Mouse (Mus musculus) inflammation-experienced regulatory T-cells, adult 6 months (primary cell): ENCODE data around the gene Atg4c. TPM values are rescaled to one million over a fixed set of nuclear protein-coding genes. Genes with fewer than 3 reads are reported as not detected.
A peak's percentile ranks its signal among the peaks of the same experiment; 100 is the strongest.

Source experiments
- ATAC-seq: one replicate; pipeline ENCODE4 v1.8.0; 2017
- polyA plus RNA-seq, 3 experiments: library from polyadenylated mRNA; unstranded; fragments of 100-300 nt; shearing (Covaris generic); gene quantifications; one replicate each; pipeline ENCODE4 v1.2.1; 2017

Gene Atg4c
- polyA plus RNA-seq, 3 experiments from 2014 or later, result 0.72 to 2.2 (median 0.85) TPM

- ATAC-seq, result no peak
Observed at GRCm38 (mm10) chr4:99186412-99187125, 7.2 kb upstream of the Atg4c start.

DNA sequence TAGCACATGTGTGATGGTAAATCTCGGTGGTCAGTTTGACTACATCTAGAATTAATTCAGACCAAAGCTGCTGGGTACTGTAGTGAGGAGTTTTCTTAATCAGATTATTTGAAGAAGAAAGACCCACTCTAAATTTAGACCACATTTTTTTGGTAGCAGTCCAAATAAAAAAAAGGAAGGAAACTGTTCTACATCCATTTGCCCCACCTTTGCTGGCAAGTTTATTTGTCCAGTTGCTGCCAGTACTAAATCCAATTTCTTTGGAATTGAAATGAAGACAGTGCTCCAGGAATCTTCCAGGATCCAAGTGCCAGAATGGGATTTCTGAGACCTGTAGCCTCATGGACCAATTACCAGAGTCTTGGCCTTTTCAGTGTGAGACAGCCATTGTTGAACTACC is 1.1 kb upstream of the Atg4c start:
- ATAC-seq, result no peak

DNA sequence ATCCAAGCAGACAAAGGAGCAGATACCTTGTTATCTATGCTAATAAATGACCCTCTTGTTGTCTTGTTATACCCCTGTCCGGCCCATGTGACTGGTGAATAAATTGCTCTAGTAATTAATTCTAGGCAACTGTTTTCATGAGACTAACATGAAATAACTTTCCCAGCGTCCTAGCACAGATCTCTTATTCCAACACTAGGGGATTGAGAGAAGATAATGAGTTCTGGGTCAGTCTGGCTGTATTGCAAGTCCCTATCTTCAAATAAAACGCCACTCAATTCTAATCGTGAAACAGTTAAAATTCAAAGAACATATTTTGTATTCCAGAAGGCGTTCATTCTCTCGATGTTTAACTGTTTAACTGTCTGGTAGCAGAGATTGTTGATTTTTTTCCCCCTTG is 520 bp upstream of the Atg4c start:
- no peak for ATAC-seq

- no peak for ATAC-seq
Observed at GRCm38 (mm10) chr4:99194826-99195225, 1.1 kb downstream of the Atg4c start.

GRCm38 (mm10) chr4:99198721-99199120 is 5.0 kb downstream of the Atg4c start:
- no peak for ATAC-seq

DNA sequence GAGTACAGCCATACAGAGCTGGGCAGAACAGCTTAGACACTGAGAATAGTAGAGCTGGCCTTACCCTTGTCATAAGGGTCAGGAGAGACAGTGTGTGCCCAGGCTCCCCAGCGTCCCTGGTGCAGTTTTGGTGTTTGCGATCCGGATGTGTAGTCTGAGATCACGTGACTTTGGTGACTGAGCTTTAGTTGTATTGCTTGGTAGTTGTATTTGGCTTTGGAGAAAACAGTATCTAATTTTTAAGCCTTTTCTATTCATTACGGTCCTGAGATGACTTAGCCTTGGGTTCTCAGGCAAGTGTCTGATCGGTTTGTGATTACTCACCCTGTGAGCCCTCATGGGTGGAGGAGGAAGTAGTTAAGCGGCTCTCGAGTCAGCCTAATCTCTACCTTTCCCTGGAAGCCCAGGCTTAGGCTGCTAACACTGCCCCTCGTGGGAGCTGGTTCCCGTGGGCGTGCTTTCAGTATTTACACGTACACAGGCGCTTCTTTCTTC is 6.1 kb downstream of the Atg4c start:
- ATAC-seq, result peak; percentile 35

DNA sequence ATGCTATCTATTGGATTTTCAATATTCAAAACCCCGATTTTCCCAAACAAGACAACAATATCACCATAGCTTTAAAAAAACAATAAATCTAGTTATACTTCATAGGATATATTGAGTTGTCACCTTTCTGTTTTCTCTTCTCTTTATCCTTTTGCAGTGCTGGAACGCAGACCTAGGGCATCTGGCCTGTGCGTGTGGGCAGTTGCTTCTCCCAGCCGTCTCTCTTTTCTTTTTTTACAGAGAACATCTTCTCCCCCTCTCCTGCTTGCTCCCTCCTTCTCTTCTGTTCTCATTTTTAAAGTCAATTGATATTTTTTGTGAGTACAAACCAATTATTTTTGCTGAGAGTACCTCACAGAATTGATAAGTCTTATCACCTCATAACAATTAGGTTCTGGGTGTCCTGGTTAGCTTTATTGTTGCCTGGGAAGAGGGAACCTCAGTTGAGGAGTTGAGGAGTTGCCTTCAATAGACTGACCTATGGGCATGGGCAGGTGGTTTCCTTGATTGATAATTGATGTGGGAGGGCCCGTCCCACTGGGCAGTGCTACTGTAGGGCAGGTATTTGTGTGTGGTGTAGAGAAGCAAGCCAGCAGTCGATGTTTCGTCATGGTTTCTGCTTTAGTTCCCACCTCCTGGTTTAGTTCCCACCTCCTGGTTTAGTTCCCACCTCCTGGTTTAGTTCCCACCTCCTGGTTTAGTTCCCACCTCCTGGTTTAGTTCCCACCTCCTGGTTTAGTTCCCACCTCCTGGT is 6.8 kb downstream of the Atg4c start:
- ATAC-seq, result no peak

DNA sequence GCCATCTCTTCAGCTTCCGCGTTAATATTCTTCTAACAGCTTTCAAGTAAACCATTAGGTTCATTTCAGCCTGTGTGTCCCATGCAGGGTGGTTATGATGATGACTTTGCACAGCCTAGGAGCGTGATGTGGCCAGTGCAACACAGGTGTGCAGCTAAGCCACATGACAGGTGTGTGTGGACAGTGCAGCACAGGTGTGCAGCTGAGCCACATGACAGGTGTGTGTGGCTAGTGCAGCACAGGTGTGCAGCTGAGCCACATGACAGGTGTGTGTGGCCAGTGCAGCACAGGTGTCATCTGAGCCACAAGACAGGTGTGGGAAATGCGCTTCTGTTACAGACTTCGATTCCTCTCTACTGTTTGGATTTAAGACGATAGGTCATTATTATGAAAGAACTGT is 12.0 kb downstream of the Atg4c start:
- no peak for ATAC-seq

DNA sequence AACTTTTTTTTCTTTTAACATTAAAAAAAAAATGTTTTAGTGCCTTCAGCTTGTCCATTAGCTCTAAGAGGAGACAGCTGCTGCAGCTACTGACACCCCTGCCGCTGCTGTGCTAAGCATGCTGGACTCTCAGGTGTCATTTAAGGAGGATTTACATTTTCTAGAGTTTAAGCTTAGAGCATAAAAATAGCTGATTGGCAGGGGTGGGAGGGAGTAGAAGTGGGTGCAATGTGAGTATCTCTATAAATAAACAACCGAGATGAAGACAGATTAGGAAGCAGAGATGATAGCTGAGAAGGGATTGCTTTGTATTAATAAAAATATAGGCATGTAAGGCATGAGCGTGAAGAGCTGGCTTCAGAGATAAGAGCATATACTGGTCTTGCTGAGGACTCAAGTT is 12.6 kb downstream of the Atg4c start:
- ATAC-seq, result no peak

DNA sequence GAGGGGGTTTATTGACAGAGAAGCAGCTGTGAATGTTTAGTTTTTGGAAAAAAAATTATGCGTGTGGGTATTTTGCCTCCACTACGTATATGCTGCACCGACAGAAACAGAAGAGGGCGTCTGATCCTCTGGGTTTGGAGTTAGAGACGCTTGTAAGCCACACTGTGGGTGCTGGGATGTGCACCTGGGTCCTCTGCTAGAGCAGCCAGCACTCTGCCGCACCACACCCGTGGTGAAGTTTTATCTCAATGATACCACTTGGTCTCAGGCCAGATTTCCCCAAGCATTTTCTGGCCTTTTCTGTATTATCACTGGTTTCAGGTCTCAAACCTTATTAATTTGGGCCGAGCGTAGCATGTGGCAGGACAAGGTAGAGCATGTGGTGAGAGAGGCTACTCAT is 16.4 kb downstream of the Atg4c start:
- ATAC-seq, result no peak

- ATAC-seq, result no peak
Observed at GRCm38 (mm10) chr4:99211606-99212005, 17.9 kb downstream of the Atg4c start.

DNA sequence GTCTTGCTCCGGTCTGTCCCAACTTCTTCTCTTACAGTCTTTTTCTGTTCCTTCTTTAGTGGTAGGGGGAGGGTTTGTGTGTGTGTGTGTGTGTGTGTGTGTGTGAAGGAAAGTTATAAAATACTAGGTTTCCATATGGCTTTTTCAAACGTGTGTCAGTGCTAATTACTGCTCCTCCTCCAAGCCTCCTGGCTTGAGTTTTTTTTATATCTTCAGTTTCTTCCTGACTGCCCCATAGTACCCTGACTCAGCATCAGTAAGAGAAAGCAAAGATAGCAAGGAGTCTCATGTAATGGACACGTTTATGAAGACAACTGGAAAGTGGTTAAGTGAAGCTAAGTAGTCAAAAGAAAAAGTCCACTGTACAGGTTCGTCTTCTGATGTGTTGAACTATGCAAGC is 19.4 kb downstream of the Atg4c start:
- ATAC-seq, result no peak

- ATAC-seq, result no peak
Observed at GRCm38 (mm10) chr4:99222221-99222620, 28.5 kb downstream of the Atg4c start.

- ATAC-seq, result no peak
Observed at GRCm38 (mm10) chr4:99224790-99225189, 31.1 kb downstream of the Atg4c start.

DNA sequence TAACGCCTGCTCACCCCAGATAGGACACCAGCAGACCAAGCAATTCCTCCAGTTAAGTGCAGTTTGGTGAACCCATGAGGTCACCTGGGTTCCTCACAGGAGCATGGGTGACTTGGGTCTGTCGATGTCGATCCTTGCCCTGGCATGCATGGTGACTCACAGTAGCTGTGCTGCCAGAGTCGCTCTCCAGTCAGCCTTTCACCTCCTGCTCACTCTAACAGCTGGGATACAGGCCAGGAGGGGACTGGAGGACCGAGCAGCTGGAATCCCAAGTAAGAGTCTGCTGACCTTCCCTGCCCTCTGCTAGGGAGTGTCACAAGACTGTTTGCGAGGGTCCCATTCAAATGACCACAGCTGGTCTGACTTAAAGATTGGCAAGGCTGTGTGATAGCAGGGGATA is 33.5 kb downstream of the Atg4c start:
- ATAC-seq, result no peak

DNA sequence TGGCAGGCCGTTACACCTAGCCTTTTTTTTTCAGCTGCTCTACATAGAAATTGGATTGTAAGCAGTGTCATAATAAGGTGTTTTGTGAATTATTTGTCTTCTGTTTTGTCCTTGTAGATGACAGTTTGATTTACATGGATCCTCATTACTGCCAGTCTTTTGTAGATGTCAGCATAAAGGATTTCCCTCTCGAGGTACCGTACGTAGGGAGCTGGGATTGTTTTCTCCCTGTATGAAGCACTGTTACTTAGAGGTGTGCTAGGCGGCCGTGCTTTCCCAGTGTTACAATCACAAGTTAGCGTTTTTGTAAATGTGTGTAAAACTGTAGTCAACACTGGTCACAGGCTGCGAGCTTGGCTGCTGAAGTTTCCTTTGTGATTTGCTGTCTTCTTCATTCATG is 35.6 kb downstream of the Atg4c start:
- ATAC-seq, result no peak

- no peak for ATAC-seq
Observed at GRCm38 (mm10) chr4:99235203-99235856, 41.6 kb downstream of the Atg4c start.

DNA sequence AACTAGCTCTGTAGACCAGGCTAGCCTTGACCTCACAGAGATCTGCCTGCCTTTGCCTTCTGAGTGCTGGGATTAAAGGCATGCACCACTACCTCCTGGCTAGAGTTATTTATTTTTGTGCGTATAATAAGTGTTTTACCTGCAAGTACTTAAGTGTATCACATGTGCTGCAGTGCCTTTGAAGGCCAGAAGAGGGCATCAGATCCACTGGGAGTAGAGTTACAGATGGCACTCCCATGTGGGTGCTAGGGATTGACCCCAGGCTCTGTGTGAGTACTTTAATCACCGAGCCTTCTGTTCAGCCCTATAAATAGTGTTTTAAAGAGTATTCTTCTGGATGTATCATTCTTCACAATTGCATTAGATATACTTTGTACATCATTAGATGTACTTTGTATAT is 44.6 kb downstream of the Atg4c start:
- no peak for ATAC-seq

DNA sequence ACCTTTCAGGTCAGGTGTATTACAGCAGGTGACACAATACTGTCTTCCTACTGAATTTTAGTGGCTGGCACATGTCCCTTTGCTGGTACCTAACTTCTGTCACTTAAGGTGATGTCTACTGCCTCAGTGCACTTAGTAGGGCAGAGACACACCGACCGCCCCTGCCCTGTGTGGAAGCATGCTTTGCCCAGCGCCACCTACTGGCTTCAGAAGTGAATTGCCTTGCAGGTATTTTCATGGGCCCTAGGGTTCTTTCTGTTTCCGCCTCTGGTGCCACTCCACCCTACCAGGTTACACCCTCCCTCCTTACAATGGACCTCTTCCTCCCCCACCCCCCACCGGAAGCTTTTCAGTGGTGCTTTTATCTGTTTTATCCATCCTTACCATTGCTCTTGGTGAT is 47.9 kb downstream of the Atg4c start:
- no peak for ATAC-seq

DNA sequence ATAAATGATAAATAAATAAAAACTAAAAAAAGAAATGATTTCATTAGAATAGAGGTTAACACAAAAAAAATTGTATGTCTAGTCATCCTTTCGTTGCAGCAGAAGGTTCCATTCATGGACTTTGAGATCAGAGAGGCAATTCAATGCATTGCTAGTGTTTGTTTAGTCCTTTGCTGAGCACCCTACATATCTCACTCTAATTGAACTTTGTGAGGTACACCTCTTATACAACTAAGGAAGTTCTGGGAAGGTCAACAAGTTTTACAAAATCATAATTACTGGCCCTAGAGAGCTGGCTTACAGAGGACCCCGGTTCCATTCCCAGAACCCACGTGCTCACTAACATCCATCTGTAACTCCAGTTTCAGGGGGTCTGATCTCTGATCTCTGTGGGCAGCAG is 55.6 kb downstream of the Atg4c start:
- no peak for ATAC-seq

- no peak for ATAC-seq
Observed at GRCm38 (mm10) chr4:99249826-99250225, 56.1 kb downstream of the Atg4c start.

DNA sequence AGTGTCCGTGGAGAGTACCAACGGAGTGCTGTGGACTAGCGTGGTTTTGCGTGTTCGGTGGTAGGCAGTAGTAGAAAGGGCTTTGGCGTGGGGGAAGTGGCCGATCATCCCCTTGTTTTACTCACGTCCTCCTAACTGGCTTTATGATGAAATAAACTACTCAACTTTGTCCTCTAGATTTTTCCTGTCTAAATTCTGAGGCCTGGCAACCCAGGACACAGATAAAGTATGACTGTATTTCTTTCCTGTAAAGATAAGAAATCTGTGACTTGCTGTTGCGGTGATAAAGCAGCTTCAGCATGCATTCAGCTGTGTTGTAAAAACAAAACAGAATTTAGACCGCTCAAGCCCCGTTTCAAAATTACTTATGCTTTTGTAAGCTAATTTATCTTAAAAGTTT is 59.2 kb downstream of the Atg4c start:
- ATAC-seq, result no peak

DNA sequence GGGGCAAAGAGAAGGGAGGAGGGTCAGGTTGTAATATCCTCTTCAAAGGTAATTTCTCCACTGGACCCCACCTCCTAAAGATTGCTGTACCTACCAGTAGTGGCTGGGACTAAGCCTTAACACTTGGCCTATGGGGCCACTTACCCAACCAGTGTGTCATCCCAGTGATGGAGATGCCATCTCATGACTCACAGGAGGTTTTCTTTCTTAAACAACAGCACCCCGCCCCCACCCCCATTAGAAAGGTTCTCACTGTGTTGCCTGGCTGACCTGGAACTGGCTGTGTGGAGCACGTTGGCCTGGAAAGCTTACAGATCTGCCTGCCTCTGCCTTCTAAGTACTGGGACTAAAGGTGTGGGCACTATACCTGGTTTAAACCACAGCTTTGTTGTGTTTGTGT is 69.5 kb downstream of the Atg4c start:
- ATAC-seq, result no peak

DNA sequence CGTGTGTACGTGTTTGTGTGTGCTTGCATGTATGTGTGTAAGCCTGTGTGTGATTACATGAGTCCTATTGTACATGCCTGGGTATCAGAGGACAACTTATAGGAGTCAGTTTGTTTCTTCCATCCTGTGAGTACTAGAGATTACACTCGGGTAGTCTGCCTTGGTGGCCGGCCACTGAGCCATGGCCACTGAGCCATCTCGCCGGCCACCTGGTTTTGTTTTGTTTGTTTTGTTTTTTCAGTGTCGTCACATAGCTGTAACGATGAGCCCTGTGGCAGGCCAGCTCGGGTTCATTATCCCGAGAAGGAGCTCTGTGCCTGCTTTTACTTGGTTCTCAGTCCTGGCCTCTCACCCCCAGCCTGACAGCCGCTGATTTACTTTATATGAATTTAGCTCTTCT is 69.9 kb downstream of the Atg4c start:
- ATAC-seq, result no peak
